Mouse (Mus musculus): Measurements from ENCODE around the gene Ybx2.
A peak's percentile ranks its signal among the peaks of the same experiment; 100 is the strongest.

The Ybx2 gene

GRCm38 (mm10) chr11:69935137-69935879 lies at the start of gene Ybx2:
Gene Ybx2, plus strand, starts transcription at chr11:69935796.
- peak; percentile 89 for DNase-seq

GRCm38 (mm10) chr11:69886907-69887635 lies 48.5 kb upstream of the Ybx2 start:
- no peak for DNase-seq

DNA sequence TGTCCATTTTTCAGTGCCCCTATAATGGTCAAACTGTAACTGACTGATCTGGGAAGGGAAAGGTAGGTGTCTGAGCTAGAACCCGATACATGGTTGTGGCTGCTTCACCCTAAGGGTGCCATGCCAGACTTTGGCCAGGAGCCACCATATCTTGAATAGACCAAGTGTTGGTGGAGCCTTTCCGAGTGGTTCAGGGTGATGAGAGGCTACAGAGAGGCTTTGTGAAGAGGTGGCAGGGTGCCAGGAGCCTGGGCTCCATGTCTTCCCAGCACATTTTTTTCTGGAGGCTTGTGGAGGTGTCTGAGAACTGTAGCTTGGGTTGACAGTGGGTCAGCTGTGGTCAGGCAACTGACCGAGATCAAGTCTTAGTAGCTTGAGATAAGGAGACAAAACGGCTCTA lies 44.1 kb upstream of the Ybx2 start:
- no peak for DNase-seq

GRCm38 (mm10) chr11:69894671-69895070 lies 40.9 kb upstream of the Ybx2 start:
- DNase-seq, result no peak

- no peak for DNase-seq
These were observed 40.3 kb upstream of the Ybx2 start, which contains the start of gene Acap1 for GRCm38 (mm10) chr11:69895291-69895690. Gene Acap1, minus strand, starts transcription at chr11:69895539.

- no peak for DNase-seq
These were observed 35.7 kb upstream of the Ybx2 start for GRCm38 (mm10) chr11:69899870-69900269.

DNA sequence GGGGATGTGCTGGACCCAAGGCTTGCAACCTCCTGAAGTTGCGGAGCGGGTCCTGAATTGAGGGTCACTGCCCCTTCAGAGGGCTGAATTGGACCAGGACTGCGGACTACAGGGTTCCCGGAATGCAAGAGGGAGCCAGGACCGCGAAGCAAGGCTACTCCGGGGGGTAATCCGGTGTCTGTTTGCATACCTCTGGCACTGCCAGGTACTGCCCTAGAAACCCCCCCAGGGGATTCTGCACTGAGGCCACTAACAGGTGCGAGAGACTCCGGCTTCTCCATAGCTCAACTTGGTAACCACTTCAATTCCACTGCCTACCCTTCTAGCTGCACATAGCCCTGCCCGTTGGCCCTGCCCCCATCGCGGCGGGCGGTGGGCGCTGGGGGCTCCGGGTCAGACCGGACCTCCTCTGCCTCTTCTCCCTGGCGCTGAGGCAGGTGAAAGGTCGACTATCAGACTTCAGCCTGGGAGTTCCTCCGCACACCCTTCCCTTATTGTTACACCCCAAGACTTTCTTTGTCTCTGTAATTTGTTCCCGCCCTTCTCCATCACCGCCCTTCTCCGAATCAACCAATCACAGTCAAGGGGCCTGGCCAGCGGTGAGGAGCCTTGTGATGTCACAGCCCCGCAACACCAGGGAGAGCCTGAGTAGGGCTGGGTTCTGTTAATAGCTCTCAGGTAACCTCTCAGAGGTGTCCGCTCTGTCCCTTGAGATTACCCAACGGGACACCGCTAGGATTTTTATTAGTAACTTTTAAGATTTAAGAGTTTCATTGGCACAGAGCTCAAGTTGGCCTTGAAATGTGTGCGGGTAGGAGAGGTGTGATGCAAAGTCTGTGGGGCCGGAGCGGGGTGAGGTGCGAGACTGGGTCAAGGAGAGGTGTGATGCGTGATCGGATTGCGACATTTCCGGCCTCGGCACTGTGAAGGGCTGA lies 34.9 kb upstream of the Ybx2 start, which contains the start of the genes 2810408A11Rik and Neurl4:
TSS of gene 2810408A11Rik (minus strand) at position 517 of the 935 bp plus-strand sequence.
TSS of gene Neurl4 (plus strand) at position 602 of the 935 bp plus-strand sequence.
- peak; percentile 87 for DNase-seq

DNA sequence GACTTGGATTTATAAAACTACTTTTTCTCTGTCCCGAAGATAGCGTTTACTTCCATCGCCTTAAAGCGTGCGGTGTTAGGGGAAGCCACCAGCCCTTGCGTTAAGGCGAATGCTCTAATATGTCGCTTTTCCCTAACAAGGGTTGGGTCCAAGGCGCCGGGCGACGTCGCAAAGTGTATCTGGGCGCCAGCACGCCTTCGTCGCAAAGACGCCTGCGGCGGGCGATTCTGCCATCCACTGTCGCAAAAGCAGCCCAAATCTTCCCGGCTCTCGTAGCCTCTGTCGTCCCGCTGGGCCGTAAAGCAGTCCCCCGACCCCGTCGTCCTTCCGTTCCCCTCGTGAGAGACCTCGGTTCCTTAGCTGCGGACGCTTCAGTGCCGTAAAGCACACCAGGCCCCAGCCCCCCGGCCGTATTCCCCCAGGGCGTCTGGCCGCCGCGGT lies 34.2 kb upstream of the Ybx2 start:
- DNase-seq, result peak; percentile 98

- DNase-seq, result no peak
These were observed 33.6 kb upstream of the Ybx2 start for GRCm38 (mm10) chr11:69901993-69902392.

- no peak for DNase-seq
These were observed 32.6 kb upstream of the Ybx2 start for GRCm38 (mm10) chr11:69902972-69903371.

DNA sequence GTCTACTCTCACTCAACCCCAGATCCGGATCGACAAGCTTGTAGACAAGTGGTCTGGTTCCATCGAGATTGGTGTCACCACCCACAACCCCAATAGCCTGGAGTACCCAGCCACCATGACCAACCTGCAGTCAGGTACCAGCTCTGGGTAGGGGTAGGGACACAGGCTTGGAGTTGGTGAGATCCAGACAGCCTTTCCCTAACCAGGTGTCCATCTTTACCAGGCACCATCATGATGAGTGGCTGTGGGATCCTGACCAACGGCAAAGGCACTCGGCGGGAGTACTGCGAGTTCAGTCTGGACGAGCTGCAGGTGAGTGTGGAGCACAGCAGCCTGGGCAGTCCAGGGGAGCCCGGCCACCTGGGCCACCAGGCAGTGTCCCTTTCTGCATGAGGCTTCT lies 31.3 kb upstream of the Ybx2 start:
- no peak for DNase-seq

DNA sequence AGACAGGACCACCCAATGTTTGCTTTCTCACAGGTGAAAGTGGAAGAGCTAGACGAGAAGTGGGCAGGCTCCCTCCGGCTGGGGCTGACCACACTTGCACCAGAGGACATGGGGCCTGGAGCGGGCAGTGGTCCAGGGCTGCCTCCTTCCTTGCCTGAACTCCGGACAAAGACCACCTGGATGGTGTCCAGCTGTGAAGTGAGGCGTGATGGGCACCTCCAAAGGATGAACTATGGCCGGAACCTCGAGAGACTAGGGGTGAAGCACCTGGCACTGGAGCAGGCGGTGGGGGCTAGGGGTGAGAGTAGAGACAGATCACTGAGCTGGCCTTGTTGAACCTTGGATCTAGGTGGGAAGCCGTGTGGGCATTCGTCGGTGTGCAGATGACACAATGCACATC lies 27.0 kb upstream of the Ybx2 start:
- no peak for DNase-seq

DNA sequence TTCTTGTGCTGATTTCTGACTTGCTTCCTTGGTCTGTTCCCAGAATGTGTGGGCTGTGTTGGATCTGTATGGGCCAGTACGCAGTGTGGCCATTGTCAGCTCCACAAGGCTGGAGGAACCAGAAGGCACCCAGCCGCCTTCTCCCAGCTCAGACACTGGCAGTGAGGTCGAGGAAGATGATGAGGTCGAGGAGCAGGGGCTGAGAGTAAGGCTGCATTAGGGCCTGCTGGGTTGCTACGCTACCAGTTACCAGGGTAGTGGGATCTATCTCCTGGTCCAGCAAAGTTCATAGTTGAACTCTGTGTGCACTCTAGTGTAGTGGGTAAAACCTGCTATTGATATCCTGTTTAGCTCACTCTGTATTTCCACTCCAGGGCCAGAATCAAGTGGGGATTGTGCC lies 26.4 kb upstream of the Ybx2 start:
- no peak for DNase-seq

DNA sequence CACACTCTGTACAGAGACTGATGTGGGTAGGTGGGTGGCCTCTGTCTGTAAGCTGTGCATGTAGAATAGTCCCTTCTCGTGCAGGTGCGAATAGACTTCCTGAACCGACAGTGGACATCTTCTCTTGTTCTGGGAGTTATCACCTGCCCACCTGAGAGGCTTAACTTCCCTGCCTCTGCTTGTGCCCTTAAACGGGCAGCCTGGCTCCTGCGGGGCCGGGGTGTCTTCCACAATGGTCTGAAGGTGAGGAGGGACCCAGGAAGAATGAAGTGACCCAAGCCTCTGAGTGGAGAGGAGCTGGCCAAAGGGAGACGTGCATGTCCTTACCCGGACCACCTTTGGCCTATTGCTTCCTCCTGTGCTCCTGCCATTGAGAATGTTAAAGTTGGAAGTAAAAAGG lies 25.4 kb upstream of the Ybx2 start:
- DNase-seq, result no peak

DNA sequence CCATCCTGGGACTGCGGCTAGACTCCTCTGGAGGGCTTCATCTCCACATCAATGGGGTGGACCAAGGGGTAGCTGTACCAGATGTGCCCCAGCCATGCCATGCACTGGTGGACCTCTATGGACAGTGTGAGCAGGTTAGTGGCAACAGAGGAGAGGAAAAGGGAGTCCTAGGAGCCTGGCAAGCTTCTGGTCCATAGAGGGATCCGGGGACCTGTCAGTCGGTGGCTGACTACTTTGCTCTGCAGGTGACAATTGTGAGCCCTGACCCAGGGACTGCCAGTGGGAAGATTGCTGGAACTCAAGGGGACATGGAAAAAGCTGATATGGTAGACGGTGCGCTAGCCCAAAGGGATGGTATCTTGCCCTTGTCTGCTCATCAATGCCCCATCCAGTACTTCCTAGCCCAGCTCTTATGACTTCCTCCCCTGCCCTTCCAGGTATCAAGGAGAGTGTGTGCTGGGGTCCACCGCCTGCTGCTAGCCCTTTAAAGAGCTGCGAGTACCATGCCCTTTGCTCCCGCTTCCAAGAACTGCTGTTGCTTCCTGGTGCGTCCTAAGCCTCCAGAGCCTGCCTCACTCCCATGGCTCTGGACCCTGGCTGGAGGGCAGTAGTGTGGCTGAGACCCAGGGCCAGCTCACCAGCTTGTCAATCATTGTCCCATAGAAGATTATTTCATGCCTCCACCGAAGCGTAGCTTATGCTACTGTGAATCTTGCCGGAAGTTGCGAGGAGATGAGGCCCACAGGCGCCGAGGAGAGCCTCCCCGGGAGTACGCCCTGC lies 24.6 kb upstream of the Ybx2 start:
- DNase-seq, result no peak

GRCm38 (mm10) chr11:69911701-69912100 lies 23.9 kb upstream of the Ybx2 start:
- DNase-seq, result no peak

DNA sequence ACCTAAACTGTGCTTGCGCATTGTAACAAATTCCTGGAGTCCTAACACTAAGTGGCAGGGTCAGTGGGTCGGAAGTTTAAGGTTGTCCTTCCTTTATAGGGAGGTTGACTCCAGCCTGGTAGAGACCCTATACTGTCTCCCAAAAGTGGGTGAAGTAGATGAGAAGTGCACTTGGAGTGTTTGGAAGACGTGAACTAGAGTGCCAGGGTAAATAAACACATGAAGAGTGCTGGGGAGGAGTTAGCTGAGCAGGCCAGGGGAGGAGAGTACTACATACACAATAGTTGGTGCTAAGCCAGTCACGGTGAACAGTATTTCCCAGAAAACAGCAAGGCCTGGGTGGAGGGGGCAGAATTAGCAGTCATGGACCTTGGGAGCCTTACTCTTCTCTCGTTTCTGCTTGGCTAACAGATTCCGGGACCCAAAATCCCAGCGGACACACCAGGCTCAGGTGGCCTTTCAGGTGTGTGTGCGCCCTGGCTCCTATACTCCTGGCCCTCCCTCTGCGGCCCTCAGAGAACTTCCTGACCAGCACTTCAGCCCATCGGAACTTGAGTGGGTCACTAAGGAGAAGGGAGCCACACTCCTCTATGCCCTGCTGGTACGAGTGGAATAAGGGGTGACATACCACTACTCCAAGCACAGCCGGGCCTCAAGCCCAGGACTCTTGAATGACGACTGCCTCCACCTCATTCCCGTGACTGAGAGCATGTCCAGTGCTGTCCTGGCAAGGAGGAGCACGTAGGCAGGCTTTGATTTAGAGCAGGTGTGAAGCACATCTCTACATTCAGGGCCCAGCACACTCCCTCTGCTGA lies 22.7 kb upstream of the Ybx2 start:
- DNase-seq, result no peak

GRCm38 (mm10) chr11:69913554-69914371 lies 21.8 kb upstream of the Ybx2 start, which contains the start of gene Gps2:
Gene Gps2, plus strand, starts transcription at chr11:69913888.
- peak; percentile 94 for DNase-seq

DNA sequence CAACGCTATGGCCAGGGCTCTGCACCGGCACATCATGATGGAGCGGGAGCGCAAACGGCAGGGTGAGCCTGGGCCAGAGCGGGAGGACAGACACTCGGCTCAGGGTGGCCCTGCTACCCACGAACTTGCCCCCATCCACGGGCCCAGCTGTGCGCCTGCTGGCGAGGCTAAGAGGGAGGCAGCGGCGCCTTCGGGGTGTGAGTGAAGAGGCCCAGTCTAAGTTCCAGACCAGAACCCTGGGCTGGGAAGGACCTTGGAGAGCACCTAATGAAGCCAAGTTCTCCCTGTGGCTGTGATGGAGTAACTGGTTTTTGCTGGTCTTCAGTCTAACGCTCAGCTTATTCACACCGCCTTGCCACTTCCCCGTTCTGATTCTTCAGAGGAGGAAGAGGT lies 21.2 kb upstream of the Ybx2 start:
- DNase-seq, result no peak

DNA sequence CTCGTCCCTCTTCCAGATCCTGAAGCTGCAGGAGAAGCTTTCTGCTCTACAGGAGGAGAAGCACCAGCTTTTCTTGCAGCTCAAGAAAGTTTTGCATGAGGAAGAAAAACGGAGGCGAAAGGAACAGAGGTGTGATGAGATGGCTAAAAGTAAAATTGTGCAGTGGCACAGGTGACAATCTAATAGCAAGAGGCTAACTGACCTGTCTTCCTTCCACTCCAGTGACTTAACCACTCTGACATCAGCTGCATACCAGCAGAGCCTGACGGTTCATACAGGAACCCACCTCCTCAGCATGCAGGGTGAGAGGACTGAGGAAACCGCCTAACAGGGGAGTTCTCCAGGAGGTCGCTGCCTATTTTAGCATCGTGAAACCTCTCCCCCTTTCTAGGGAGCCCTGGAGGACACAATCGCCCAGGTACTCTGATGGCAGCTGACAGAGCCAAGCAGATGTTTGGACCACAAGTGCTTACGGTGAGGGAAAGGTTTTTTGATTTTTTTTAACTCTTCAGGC lies 20.6 kb upstream of the Ybx2 start:
- no peak for DNase-seq

Data from right cerebral cortex, postnatal 25 days (tissue).